Mouse (Mus musculus) ES-E14 (cell line): ENCODE measurements around the gene Mettl21a.

Source experiments
- MAFK ChIP-seq: IDR thresholded peaks from 2 replicates; pipeline ENCODE4 v1.6.1; 2014; ENCODE audit warnings: mild to moderate bottlenecking, low read depth, low read length, inconsistent platforms; ENCODE audit not compliant: insufficient read depth
- ZC3H11A ChIP-seq: IDR thresholded peaks from 2 replicates; pipeline ENCODE4 v1.6.1; 2012; ENCODE audit warnings: low read depth, mild to moderate bottlenecking, inconsistent platforms, low read length, borderline replicate concordance

- TF ChIP-seq ZC3H11A = no peak
- TF ChIP-seq MAFK = no peak
These were observed 48.8 kb downstream of the Mettl21a start for GRCm38 (mm10) chr1:64568206-64568605.
